Mouse (Mus musculus): ENCODE results near the gene Cd247. TPM values are rescaled to one million over a fixed set of nuclear protein-coding genes. Genes with fewer than 3 reads are reported as not detected.

Gene Cd247
- polyA plus RNA-seq, 1 experiment, result 0.79 TPM

GRCm38 (mm10) chr1:165763635-165764372 lies 24.7 kb upstream of the Cd247 start, which contains the start of gene Creg1:
TSS of gene Creg1 (plus strand) at chr1:165763746.
- peak; percentile 97 for DNase-seq (ENCODE audit: low read depth)
- TF ChIP-seq POLR2A (IDR thresholded peaks at IDR 0.05; ENCODE audit: borderline replicate concordance, extremely low read depth, insufficient read depth, insufficient read length, poor library complexity, severe bottlenecking) (peak; percentile 66; the same call in 1 of the 2 replicates), CTCF (IDR thresholded peaks at IDR 0.05; ENCODE audit: borderline replicate concordance, extremely low read depth, insufficient read depth, insufficient read length) (no peak)

DNA sequence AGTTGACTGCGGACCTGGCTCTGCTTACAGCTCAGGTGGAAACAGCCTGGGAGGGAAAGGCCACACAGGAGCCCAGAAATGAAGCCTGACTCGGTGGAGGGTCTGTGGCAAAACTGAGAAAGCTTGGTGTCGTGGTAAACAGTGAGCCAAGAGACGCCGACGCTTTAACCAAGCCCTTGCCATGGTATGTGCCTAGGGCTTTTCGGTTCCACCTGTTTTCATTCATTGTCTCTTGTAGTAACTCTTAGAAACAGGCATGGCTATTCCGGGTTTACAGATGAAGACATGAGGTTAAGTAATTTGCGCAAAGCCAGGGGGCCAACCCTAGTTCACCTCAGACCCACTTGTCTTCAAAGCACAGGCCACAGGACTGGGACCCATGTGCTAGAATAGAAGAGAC lies 23.9 kb upstream of the Cd247 start:
- no peak for DNase-seq (ENCODE audit: low read depth)
- no peak for TF ChIP-seq POLR2A (IDR thresholded peaks at IDR 0.05; ENCODE audit: borderline replicate concordance, extremely low read depth, insufficient read depth, insufficient read length, poor library complexity, severe bottlenecking)

- TF ChIP-seq POLR2A (IDR thresholded peaks at IDR 0.05; ENCODE audit: borderline replicate concordance, extremely low read depth, insufficient read depth, insufficient read length, poor library complexity, severe bottlenecking) (no peak), CTCF (IDR thresholded peaks at IDR 0.05; ENCODE audit: borderline replicate concordance, extremely low read depth, insufficient read depth, insufficient read length) (no peak)
- no peak for DNase-seq (ENCODE audit: low read depth)
These were observed 23.4 kb upstream of the Cd247 start for GRCm38 (mm10) chr1:165765041-165765440.

GRCm38 (mm10) chr1:165765651-165766294 lies 22.7 kb upstream of the Cd247 start:
- DNase-seq (ENCODE audit: low read depth), result no peak

DNA sequence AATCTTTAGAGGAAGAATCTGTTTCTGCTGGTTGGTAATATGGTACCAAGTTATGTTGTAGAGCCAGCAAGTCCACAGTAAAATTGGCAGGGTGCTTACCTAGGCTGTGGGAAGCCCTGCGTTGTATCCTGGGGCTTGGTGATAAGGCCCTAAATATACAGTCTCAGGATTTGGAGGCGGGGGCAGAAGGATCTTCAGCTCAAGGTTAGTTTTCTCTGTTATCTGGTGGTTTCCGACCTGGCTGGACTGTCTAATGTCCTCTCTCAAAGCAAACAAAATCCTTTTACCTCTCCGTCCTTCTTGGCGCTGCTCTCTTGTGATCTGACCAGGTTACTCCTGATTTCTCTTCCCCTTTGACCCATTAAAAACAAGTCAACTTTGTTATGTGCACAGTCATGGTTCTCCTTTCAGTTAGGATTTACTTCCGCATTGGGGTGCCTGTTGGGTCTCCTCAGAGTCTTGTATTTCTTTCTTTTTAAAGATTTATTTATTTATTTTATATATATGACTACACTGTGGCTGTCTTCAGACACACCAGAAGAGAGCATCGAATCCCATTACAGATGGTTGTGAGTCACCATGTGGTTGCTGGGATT lies 22.1 kb upstream of the Cd247 start:
- TF ChIP-seq POLR2A (IDR thresholded peaks at IDR 0.05; ENCODE audit: borderline replicate concordance, extremely low read depth, insufficient read depth, insufficient read length, poor library complexity, severe bottlenecking) (no peak), CTCF (IDR thresholded peaks at IDR 0.05; ENCODE audit: borderline replicate concordance, extremely low read depth, insufficient read depth, insufficient read length) (no peak)
- DNase-seq (ENCODE audit: low read depth), result no peak

More at GRCm38 (mm10) chr1:165765651-165766294, 22.7 kb upstream of the Cd247 start:
- no peak for TF ChIP-seq POLR2A (IDR thresholded peaks at IDR 0.05; ENCODE audit: borderline replicate concordance, extremely low read depth, insufficient read depth, insufficient read length, poor library complexity, severe bottlenecking)
- TF ChIP-seq CTCF (IDR thresholded peaks at IDR 0.05; ENCODE audit: borderline replicate concordance, extremely low read depth, insufficient read depth, insufficient read length), result no peak

DNA sequence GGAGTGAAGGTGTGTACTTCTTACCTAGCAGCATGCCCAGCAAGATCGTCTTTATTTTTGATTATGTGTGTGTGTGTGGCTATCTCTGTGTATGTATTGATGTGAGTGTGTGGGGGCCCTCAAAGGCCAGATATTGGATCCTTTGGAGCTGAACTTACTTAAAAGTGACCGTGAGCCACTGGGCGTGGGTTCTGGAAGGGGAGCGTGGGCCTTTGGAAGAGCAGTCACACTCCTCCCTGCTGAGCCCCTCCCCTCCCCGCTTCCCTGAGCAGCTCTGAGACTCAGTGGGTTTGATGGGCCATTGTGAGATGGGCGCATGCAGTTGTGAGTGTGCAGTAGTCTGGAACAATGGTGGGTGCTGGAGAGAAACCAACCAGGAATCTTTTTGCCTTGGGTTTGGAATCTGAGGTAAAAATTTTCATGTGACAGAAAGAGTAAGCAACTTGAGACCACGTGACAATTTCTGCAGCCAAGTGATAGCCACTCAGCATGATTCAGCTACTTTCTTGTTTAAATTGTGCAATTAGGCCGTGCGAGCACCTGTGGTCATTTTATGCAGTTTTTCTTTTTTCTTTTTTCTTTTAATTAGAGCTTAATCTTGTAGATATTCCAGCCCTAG lies 19.5 kb upstream of the Cd247 start:
- TF ChIP-seq POLR2A (IDR thresholded peaks at IDR 0.05; ENCODE audit: borderline replicate concordance, extremely low read depth, insufficient read depth, insufficient read length, poor library complexity, severe bottlenecking), result no peak
- TF ChIP-seq CTCF (IDR thresholded peaks at IDR 0.05; ENCODE audit: borderline replicate concordance, extremely low read depth, insufficient read depth, insufficient read length), result no peak
- DNase-seq (ENCODE audit: low read depth), result no peak

DNA sequence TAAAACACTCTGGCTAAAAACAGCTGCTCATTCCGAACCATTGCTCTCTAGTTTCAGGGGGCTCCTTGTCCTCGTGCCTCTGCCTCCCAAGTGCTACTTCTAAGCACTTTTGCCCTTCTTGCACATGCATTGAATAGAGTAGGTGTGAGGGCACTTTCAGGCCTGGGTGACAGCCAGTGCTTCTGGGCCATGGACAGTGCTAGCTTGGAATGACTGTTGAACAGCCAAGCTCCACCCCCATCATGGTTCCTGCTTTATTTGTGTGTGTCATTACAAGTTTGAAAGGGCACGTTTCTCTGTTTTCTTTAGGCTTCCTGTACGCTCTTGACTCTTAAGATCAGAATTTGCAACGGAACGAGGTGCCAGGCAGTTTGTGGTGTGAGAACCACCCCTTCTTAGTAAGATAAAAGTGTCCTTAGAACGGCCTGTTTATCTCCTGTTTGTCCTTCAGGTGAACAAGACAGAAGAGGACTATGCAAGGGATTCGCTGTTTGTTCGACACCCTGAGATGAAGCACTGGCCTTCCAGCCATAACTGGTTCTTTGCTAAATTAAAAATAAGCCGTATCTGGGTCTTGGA lies 18.2 kb upstream of the Cd247 start:
- TF ChIP-seq POLR2A (IDR thresholded peaks at IDR 0.05; ENCODE audit: borderline replicate concordance, extremely low read depth, insufficient read depth, insufficient read length, poor library complexity, severe bottlenecking) (no peak), CTCF (IDR thresholded peaks at IDR 0.05; ENCODE audit: borderline replicate concordance, extremely low read depth, insufficient read depth, insufficient read length) (no peak)
- no peak for DNase-seq (ENCODE audit: low read depth)

- DNase-seq (ENCODE audit: low read depth), result peak; percentile 80
- TF ChIP-seq POLR2A (IDR thresholded peaks at IDR 0.05; ENCODE audit: borderline replicate concordance, extremely low read depth, insufficient read depth, insufficient read length, poor library complexity, severe bottlenecking), result no peak
- peak; percentile 92 for TF ChIP-seq CTCF (IDR thresholded peaks at IDR 0.05; ENCODE audit: borderline replicate concordance, extremely low read depth, insufficient read depth, insufficient read length)
These were observed 17.0 kb upstream of the Cd247 start for GRCm38 (mm10) chr1:165771491-165771897.

GRCm38 (mm10) chr1:165771998-165772397 lies 16.5 kb upstream of the Cd247 start:
- no peak for TF ChIP-seq POLR2A (IDR thresholded peaks at IDR 0.05; ENCODE audit: borderline replicate concordance, extremely low read depth, insufficient read depth, insufficient read length, poor library complexity, severe bottlenecking)
- TF ChIP-seq CTCF (IDR thresholded peaks at IDR 0.05; ENCODE audit: borderline replicate concordance, extremely low read depth, insufficient read depth, insufficient read length), result no peak
- no peak for DNase-seq (ENCODE audit: low read depth)

DNA sequence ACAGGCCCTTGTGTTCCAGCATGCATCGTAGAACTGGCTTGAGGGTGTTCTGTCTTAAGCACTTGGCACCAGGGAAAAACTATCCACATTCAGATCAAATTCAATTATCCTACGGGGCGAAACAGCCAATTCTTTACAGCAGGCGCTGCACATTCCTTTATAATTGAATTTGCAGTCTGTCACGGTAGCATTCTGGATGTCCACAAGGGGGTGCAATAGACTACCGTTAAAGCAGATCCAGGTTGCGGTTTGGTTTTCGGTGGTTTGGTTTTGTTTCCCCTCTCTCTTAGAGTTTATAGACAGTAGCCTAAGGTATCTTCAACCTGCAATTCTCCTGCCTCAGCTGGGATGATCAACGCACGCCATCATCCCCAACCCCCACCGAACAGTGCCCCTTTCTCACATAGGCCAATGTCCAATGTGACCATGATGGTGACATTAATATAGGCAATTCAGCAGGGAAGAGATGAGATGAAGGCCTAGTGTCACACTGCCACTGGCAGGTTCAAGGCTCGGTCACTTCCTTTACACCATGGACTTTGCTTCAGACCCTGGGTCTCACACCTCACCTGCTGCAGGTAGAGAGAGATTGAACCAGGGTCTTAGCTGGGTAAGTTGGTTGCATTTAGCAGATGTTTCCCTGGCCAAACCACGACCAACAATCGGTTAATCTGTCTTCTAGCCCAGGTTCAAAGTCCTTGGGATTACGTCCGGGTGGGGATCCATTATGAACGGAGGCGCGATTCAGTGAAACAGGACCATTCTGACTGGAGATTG lies 12.8 kb upstream of the Cd247 start:
- TF ChIP-seq POLR2A (IDR thresholded peaks at IDR 0.05; ENCODE audit: borderline replicate concordance, extremely low read depth, insufficient read depth, insufficient read length, poor library complexity, severe bottlenecking) (no peak), CTCF (IDR thresholded peaks at IDR 0.05; ENCODE audit: borderline replicate concordance, extremely low read depth, insufficient read depth, insufficient read length) (peak; percentile 78; the same call in 1 of the 2 replicates)
- peak; percentile 89 for DNase-seq (ENCODE audit: low read depth)
